Mouse (Mus musculus) embryonic facial prominence, embryonic 14.5 days (tissue): ENCODE measurements around the gene Unc13b. TPM values are rescaled to one million over a fixed set of nuclear protein-coding genes. Genes with fewer than 3 reads are reported as not detected.

Source experiments
- ATAC-seq: fragments of 200-750 bp; cut with Nextera tagmentation; 2 replicates; pipeline ENCODE4 v1.8.0; 2017; ENCODE audit warnings: low read depth, moderate number of reproducible peaks, moderate TSS enrichment
- DNase-seq: peaks from one replicate; pipeline ENCODE4 v3.0.0-alpha.2; 2015; ENCODE audit warnings: low spot score
- H3K27ac ChIP-seq: fragments of 300-500 bp; sonication (generic); replicated peaks from 2 replicates; pipeline ENCODE4 v1.5.1; 2014; ENCODE audit warnings: low read depth, mild to moderate bottlenecking, low read length, moderate library complexity
- H3K27me3 ChIP-seq: fragments of 300-500 bp; sonication (generic); replicated peaks from 2 replicates; pipeline ENCODE4 v1.6.1; 2014; ENCODE audit warnings: low read length; ENCODE audit not compliant: control insufficient read depth, insufficient read depth
- H3K36me3 ChIP-seq: fragments of 300-500 bp; sonication (generic); 2 replicates; pipeline ENCODE4 v1.6.1; 2014; ENCODE audit warnings: low read length, mixed read lengths; ENCODE audit not compliant: control insufficient read depth, insufficient read depth
- H3K4me1 ChIP-seq: fragments of 300-500 bp; sonication (generic); 2 replicates; pipeline ENCODE4 v1.6.1; 2014; ENCODE audit warnings: antibody characterized with exemption, low read length; ENCODE audit not compliant: control insufficient read depth, insufficient read depth
- H3K4me2 ChIP-seq: fragments of 300-500 bp; sonication (generic); 2 replicates; pipeline ENCODE4 v1.6.1; 2014; ENCODE audit warnings: low read depth, mild to moderate bottlenecking, low read length, moderate library complexity, mixed read lengths
- H3K4me3 ChIP-seq: fragments of 300-500 bp; sonication (generic); 2 replicates; pipeline ENCODE4 v1.5.1; 2014; ENCODE audit warnings: low read depth, mild to moderate bottlenecking, low read length
- H3K9ac ChIP-seq: fragments of 300-500 bp; sonication (generic); 2 replicates; pipeline ENCODE4 v1.6.1; 2014; ENCODE audit warnings: low read depth, mild to moderate bottlenecking, low read length, moderate library complexity, mixed read lengths
- H3K9me3 ChIP-seq: fragments of 300-500 bp; sonication (generic); 2 replicates; pipeline ENCODE4 v1.6.1; 2016; ENCODE audit warnings: low read length; ENCODE audit not compliant: control insufficient read depth
- WGBS: fragments of 180-500 bp; shearing (Covaris S2); extraction: QIAGEN DNeasy Blood & Tissue Kit; methylation state at CpG from one replicate; pipeline ENCODE4 v1.1.7; 2014; 5-methylcytosine and 5-hydroxymethylcytosine counted together
- polyA plus RNA-seq: library from polyadenylated mRNA; unstranded; fragments of >200 nt; fragmentation: Nextera tagmentation; extraction: Ambion mirVana; gene quantifications from 2 replicates; pipeline ENCODE4 v1.2.1, GENCODE M21; 2014

Gene Unc13b
- polyA plus RNA-seq, 1 experiment from 2014 or later: 5.5 TPM

- DNase-seq (no peak), ATAC-seq (no peak)
- H3K4me3 ChIP-seq: no peak overlapping the region
- no peaks in the 10 kb centered on the region for H3K36me3 ChIP-seq
- H3K4me2 ChIP-seq: no peak overlapping the region
- H3K27me3 ChIP-seq: no peaks in the 10 kb centered on the region
- H3K9me3 ChIP-seq: no peaks in the 10 kb centered on the region
- no peak overlapping the region for H3K9ac ChIP-seq
- no peak overlapping the region for H3K27ac ChIP-seq
- no peaks in the 10 kb centered on the region for H3K4me1 ChIP-seq
- 64% methylated on average over 5 of the region's 5 CpGs for WGBS
Measured at GRCm38 (mm10) chr4:43206989-43207388, 148.2 kb downstream of the Unc13b start.

- Histone ChIP-seq H3K4me3 (peak overlapping the region; percentile 31), H3K27me3 (no peaks in the 10 kb centered on the region), H3K4me1 (no peaks in the 10 kb centered on the region), H3K36me3 (no peaks in the 10 kb centered on the region), H3K27ac (peak overlapping the region; percentile 67), H3K4me2 (peak overlapping the region; percentile 56), H3K9me3 (no peaks in the 10 kb centered on the region), H3K9ac (peak overlapping the region; percentile 57)
- DNase-seq (peak; percentile 74), ATAC-seq (peak; percentile 88)
- WGBS: 2% methylated on average over 7 of the region's 8 CpGs
Measured at GRCm38 (mm10) chr4:43209081-43209579, 150.4 kb downstream of the Unc13b start.

GRCm38 (mm10) chr4:43209673-43210072 lies 150.9 kb downstream of the Unc13b start:
- peak overlapping the region; percentile 57; the same call in 1 of the 2 replicates for H3K9ac ChIP-seq
- 36% methylated on average over 6 of the region's 6 CpGs for whole genome bisulfite sequencing

GRCm38 (mm10) chr4:43216491-43216890 lies 157.7 kb downstream of the Unc13b start:
- Histone ChIP-seq H3K4me2 (no peak overlapping the region), H3K27ac (no peak overlapping the region), H3K4me1 (no peaks in the 10 kb centered on the region), H3K27me3 (no peaks in the 10 kb centered on the region), H3K9ac (no peak overlapping the region), H3K4me3 (no peak overlapping the region), H3K9me3 (no peaks in the 10 kb centered on the region), H3K36me3 (no peaks in the 10 kb centered on the region)
- ATAC-seq (no peak), DNase-seq (no peak)
- 67% methylated on average over 3 of the region's 3 CpGs for WGBS

More at GRCm38 (mm10) chr4:43209673-43210072, 150.9 kb downstream of the Unc13b start:
- H3K9me3 ChIP-seq: no peaks in the 10 kb centered on the region
- no peaks in the 10 kb centered on the region for H3K27me3 ChIP-seq
- peak overlapping the region; percentile 31 for H3K4me3 ChIP-seq
- H3K27ac ChIP-seq: peak overlapping the region; percentile 67
- H3K36me3 ChIP-seq: no peaks in the 10 kb centered on the region
- no peaks in the 10 kb centered on the region for H3K4me1 ChIP-seq
- DNase-seq (peak; percentile 18), ATAC-seq (no peak)
- peak overlapping the region; percentile 56 for H3K4me2 ChIP-seq

GRCm38 (mm10) chr4:43217997-43218396 lies 159.2 kb downstream of the Unc13b start:
- Histone ChIP-seq H3K9me3 (no peaks in the 10 kb centered on the region), H3K4me2 (no peak overlapping the region), H3K27ac (no peak overlapping the region), H3K27me3 (no peaks in the 10 kb centered on the region), H3K9ac (no peak overlapping the region), H3K36me3 (no peaks in the 10 kb centered on the region), H3K4me1 (no peaks in the 10 kb centered on the region), H3K4me3 (no peak overlapping the region)
- no peak for DNase-seq
- no peak for ATAC-seq
- 93% methylated on average over 1 of the region's 1 CpGs for WGBS

GRCm38 (mm10) chr4:43231821-43232220 lies 173.1 kb downstream of the Unc13b start:
- 86% methylated on average over 3 of the region's 3 CpGs for WGBS

GRCm38 (mm10) chr4:43232985-43233384 lies 174.2 kb downstream of the Unc13b start:
- H3K9me3 ChIP-seq: no peaks in the 10 kb centered on the region
- H3K27ac ChIP-seq: no peak overlapping the region
- 92% methylated on average over 1 of the region's 1 CpGs for WGBS
- no peaks in the 10 kb centered on the region for H3K36me3 ChIP-seq
- ATAC-seq (no peak), DNase-seq (no peak)
- H3K4me1 ChIP-seq: no peaks in the 10 kb centered on the region
- H3K4me3 ChIP-seq: no peak overlapping the region
- no peak overlapping the region for H3K4me2 ChIP-seq
- H3K9ac ChIP-seq: no peak overlapping the region
- H3K27me3 ChIP-seq: no peaks in the 10 kb centered on the region

More at GRCm38 (mm10) chr4:43231821-43232220, 173.1 kb downstream of the Unc13b start:
- no peaks in the 10 kb centered on the region for H3K4me1 ChIP-seq
- no peak for ATAC-seq
- H3K9ac ChIP-seq: no peak overlapping the region
- no peaks in the 10 kb centered on the region for H3K9me3 ChIP-seq
- no peak overlapping the region for H3K4me2 ChIP-seq
- H3K27me3 ChIP-seq: no peaks in the 10 kb centered on the region
- H3K4me3 ChIP-seq: no peak overlapping the region
- DNase-seq: no peak
- no peak overlapping the region for H3K27ac ChIP-seq
- H3K36me3 ChIP-seq: no peaks in the 10 kb centered on the region

- Histone ChIP-seq H3K9me3 (no peaks in the 10 kb centered on the region), H3K27me3 (no peaks in the 10 kb centered on the region), H3K27ac (no peak overlapping the region), H3K36me3 (no peaks in the 10 kb centered on the region), H3K9ac (no peak overlapping the region), H3K4me2 (no peak overlapping the region), H3K4me1 (no peaks in the 10 kb centered on the region), H3K4me3 (no peak overlapping the region)
- ATAC-seq (no peak), DNase-seq (no peak)
- WGBS: 83% methylated on average over 6 of the region's 6 CpGs
Measured at GRCm38 (mm10) chr4:43233489-43233888, 174.7 kb downstream of the Unc13b start.

GRCm38 (mm10) chr4:43236898-43237297 lies 178.1 kb downstream of the Unc13b start:
- H3K36me3 ChIP-seq: no peaks in the 10 kb centered on the region

More at GRCm38 (mm10) chr4:43236898-43237297, 178.1 kb downstream of the Unc13b start:
- no peak for ATAC-seq
- WGBS: 89% methylated on average over 9 of the region's 9 CpGs
- H3K9ac ChIP-seq: no peak overlapping the region
- H3K4me2 ChIP-seq: no peak overlapping the region
- DNase-seq: no peak
- H3K27ac ChIP-seq: no peak overlapping the region
- H3K4me1 ChIP-seq: no peaks in the 10 kb centered on the region
- no peak overlapping the region for H3K4me3 ChIP-seq
- no peaks in the 10 kb centered on the region for H3K9me3 ChIP-seq
- no peaks in the 10 kb centered on the region for H3K27me3 ChIP-seq
